Mouse (Mus musculus) heart, adult 2 months (tissue): ENCODE measurements around the gene Hist1h2ad. TPM values are rescaled to one million over a fixed set of nuclear protein-coding genes. Genes with fewer than 3 reads are reported as not detected.

Experiments
- DNase-seq, 2 experiments: peaks; one replicate each; pipeline ENCODE4 v3.0.0; 2021
- H3K27ac ChIP-seq: fragments of 200-600 bp; 2 replicates; pipeline ENCODE4 v1.8.1; 2022
- H3K27me3 ChIP-seq: fragments of 200-500 bp; 2 replicates; pipeline ENCODE4 v1.6.1; 2012; ENCODE audit warnings: mild to moderate bottlenecking, low read length, inconsistent platforms, mixed read lengths; ENCODE audit not compliant: control insufficient read depth, insufficient read depth
- H3K36me3 ChIP-seq: fragments of 200-500 bp; 2 replicates; pipeline ENCODE4 v1.6.1; 2012; ENCODE audit warnings: low read length, inconsistent platforms; ENCODE audit not compliant: control insufficient read depth, insufficient read depth
- H3K4me1 ChIP-seq: fragments of 200-500 bp; 2 replicates; pipeline ENCODE4 v1.6.1; 2011; ENCODE audit warnings: low read length; ENCODE audit not compliant: control insufficient read depth, insufficient read depth
- H3K4me3 ChIP-seq: fragments of 200-600 bp; 2 replicates; pipeline ENCODE4 v1.8.1; 2022
- H3K79me2 ChIP-seq: fragments of 200-500 bp; replicated peaks from 2 replicates; pipeline ENCODE4 v1.6.1; 2012; ENCODE audit warnings: mild to moderate bottlenecking, inconsistent platforms, low read length, moderate library complexity, mixed read lengths; ENCODE audit not compliant: control insufficient read depth, insufficient read depth
- H3K9ac ChIP-seq: fragments of 200-500 bp; 2 replicates; pipeline ENCODE4 v1.6.1; 2012; ENCODE audit warnings: low read depth, mild to moderate bottlenecking, control low read depth, inconsistent platforms, low read length, mixed read lengths
- CTCF ChIP-seq: fragments of 200-600 bp; IDR thresholded peaks from 2 replicates; pipeline ENCODE4 v1.8.1; 2022; ENCODE audit warnings: antibody characterized with exemption, mild to moderate bottlenecking, moderate library complexity
- EP300 ChIP-seq: fragments of 200-500 bp; IDR thresholded peaks from 2 replicates; pipeline ENCODE4 v1.6.1; 2011; ENCODE audit warnings: low read depth, low read length, control low read depth; ENCODE audit not compliant: insufficient read depth
- POLR2A ChIP-seq: fragments of 200-500 bp; IDR thresholded peaks from 2 replicates; pipeline ENCODE4 v1.6.1; 2011; ENCODE audit warnings: mild to moderate bottlenecking, low read depth, low read length, control low read depth; ENCODE audit not compliant: insufficient read depth
- WGBS: fragments of 180-500 bp; shearing (Covaris S2); methylation state at CpG from one replicate; pipeline ENCODE4 v1.1.7; 2018; 5-methylcytosine and 5-hydroxymethylcytosine counted together
- intact Hi-C: fragments of 180-260 bp; cut with DNase I; formaldehyde crosslinking; loops from one replicate; pipeline ENCODE4 v1.15.1; 2025
- polyA plus RNA-seq: library from polyadenylated mRNA; depleted of rRNA; stranded (reverse); fragments of >200 nt; gene quantifications from 2 replicates; pipeline ENCODE4 v1.2.3, GENCODE M21; 2012
- total RNA-seq, 2 experiments: library from RNA; stranded (reverse); gene quantifications; 2 replicates each; pipeline ENCODE4 v1.2.3; 2021

The Hist1h2ad gene
- total and polyA plus RNA-seq, 3 experiments = 0.61 to 2.8 (median 1.4) TPM

DNA sequence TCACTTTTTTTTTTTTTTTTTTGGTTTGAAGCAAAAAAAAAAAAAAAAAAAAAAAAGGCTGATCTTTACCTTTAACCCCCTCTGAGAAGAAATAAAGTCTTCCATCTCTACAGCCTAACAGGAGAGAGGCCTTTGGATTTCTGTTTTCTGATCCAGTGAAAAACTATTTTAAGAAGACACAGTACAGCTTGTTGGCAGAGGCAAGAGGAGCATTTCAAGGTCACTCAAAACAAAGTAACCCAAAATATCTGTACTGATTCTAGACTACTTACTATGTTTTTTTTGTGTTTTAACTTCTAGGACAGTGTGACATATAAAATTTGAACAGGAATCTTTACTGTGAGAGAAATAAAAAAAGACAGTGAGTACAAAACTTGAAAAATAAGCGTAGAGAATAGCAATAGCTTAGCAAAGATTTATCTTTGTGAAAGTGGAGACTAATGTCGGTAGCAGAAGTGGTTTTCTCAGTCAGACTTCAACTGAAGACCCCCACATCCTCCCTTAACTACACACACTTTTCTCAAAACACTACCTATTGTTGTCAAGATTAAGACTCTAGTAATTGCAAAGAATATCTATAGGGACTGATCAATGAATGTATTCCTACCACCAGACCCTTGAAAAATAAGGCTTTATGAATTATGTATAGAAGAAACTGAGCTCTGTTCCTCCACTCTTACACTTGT, 44.6 kb upstream of the Hist1h2ad start:
- peak overlapping the region; percentile 97 for H3K27ac ChIP-seq
- intact Hi-C loops = loop anchor here (1.0 to 5.0 kb wide), 6 partner anchors 10 to 1502 kb away; partner anchors contain the start of genes Hist1h1e, Hist1h2be and Hist1h3f
- no peak for DNase-seq
- peak overlapping the region; percentile 86 for H3K4me3 ChIP-seq
- no peak overlapping the region for H3K9ac ChIP-seq
- WGBS = 24% methylated on average over 2 of the region's 2 CpGs
- H3K79me2 ChIP-seq = no peaks in the 10 kb centered on the region
- peaks cover 13% of the 10 kb centered on the region for H3K36me3 ChIP-seq
- H3K27me3 ChIP-seq = no peaks in the 10 kb centered on the region
- peaks cover 4% of the 10 kb centered on the region for H3K4me1 ChIP-seq
- TF ChIP-seq POLR2A (no peak), CTCF (no peak), EP300 (no peak)

DNA sequence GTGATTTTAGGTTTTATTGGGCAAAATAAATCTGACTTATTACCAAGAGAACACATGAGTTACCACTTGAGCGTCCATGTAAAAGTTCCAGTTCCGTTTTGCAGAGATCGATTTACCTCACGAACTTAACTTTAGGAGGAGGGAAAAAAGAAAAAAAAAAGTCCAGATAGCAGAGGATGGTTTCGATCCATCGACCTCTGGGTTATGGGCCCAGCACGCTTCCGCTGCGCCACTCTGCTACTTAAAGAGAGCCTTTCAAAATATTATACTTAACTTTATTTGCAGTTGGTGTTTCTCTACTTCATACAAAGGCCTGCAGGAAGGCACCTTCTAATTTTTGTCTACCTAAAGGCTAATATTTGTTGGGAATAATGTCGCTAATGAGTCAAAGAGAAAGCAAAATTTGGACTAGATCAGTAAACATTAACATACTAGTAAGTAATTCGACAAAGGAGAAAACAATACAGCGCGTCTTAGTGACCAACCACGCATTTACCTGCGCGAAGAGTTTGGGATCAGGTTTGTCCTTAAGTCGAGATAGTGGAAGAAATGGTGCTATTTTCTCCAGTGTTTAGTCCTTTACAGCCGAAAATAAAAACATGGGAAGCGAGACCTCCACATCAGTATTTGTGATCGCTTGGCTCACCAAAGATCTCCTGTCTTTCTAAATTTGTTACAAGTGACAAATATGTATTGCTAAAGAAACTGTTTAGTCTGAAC, 43.8 kb upstream of the Hist1h2ad start:
- peak overlapping the region; percentile 86 for H3K4me3 ChIP-seq
- DNase-seq = peak; percentile 69 to 74
- peaks cover 14% of the 10 kb centered on the region for H3K36me3 ChIP-seq
- peak overlapping the region; percentile 75 for H3K9ac ChIP-seq
- H3K79me2 ChIP-seq = no peaks in the 10 kb centered on the region
- peak overlapping the region; percentile 97 for H3K27ac ChIP-seq
- peaks cover 4% of the 10 kb centered on the region for H3K4me1 ChIP-seq
- WGBS = under 1% methylated on average over 20 of the region's 20 CpGs
- TF ChIP-seq POLR2A (no peak), EP300 (0 out of 2 replicates have a peak, but pooled peaks have one; percentile 57)
- intact Hi-C loops = loop anchor here (1.0 to 5.0 kb wide), 5 partner anchors 11 to 212 kb away; partner anchors contain the start of genes Hist1h1e, Hist1h2be and Hist1h3f
- no peaks in the 10 kb centered on the region for H3K27me3 ChIP-seq

DNA sequence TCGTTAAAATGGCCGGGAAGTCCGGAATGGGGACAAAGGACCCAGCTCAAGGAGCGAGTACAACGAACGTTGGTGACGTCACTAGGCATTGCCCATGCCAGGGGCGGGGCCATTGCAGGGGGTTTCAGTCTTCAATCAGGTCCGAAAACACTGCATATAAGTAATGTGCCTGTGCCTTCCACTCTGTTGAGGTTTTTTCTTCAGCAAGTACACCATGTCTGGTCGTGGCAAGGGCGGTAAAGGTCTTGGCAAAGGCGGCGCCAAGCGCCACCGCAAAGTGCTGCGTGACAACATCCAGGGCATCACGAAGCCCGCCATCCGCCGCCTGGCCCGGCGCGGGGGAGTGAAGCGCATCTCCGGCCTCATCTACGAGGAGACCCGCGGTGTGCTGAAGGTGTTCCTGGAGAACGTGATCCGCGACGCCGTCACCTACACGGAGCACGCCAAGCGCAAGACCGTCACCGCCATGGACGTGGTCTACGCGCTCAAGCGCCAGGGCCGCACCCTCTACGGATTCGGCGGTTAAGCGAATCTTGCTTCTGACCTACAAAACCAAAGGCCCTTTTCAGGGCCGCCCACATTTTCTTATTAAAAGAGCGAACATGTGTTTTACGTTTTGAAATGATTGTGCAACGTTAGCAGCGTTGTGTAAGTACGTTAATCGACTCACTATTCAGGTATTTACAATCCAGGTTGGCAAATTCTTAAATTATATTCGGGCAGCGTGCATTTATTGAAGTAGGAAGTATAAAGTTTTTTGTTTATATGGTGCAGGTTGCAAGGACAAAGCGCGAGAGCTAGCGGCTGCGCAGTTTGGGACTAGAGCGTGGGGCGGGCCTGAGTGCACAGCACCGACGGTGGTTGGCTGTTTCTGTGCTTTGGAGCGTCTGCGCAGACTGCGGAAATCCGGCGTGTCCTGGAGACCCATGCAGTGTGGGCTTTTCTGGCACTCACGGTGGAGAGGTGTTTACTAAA, 43.0 kb upstream of the Hist1h2ad start, which contains the start of gene Hist1h4h:
Gene Hist1h4h, plus strand, starts transcription at position 150 of the 975 bp plus-strand sequence.
- TF ChIP-seq CTCF = no peak
- peak; percentile 99 for TF ChIP-seq POLR2A
- peak; percentile 91 for TF ChIP-seq EP300
- peak; percentile 92 to 95 for DNase-seq
- Histone ChIP-seq H3K79me2 (no peaks in the 10 kb centered on the region), H3K4me3 (peak within 1 kb of the TSS; percentile 86), H3K27ac (peak within 1 kb of the TSS; percentile 97), H3K4me1 (peaks cover 4% of the 10 kb centered on the region), H3K27me3 (no peaks in the 10 kb centered on the region), H3K9ac (peak within 1 kb of the TSS; percentile 76), H3K36me3 (peaks cover 14% of the 10 kb centered on the region)
- under 1% methylated on average over 62 of the region's 70 CpGs for WGBS
- intact Hi-C loops = loop anchor here (1.0 to 5.0 kb wide), 5 partner anchors 12 to 211 kb away; partner anchors contain the start of genes Hist1h1e, Hist1h2be and Hist1h3f

DNA sequence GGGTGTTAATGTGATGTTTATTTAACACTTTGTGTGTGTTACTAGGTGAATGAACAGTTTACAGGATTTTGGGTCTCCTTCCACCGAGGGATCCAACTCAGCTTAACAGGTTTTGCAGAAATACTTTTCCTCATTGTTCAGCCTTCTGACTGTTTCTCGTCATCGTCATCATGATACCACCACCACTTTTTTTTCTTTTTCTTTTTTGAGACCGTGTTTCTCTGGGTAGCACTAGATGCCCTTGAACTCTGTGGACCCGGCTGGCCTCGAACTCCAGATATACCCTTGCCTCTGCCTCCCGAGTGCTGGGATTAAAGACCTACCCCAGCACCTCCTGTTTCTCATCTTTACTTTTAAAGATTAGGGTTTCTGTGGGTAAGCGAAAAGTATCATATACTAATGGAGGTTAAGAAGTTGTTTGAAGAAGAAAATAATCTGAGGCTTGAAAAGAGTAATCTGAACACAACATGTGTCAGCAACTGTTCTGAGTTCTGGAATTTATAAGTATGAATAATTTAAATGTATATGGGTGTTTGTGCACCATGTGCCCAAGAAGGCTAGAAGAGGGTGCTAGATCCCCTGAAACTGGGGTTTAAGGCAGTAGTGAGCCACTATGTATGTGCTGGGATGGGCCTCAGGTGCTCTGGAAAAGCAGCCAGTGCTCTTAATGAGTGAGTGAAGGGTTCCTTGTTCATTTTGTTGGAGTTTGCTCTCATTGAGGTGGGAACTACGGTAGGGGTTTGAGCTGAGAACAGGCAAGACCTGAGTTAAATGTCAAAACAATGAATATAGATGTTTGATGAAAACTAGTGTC, 41.7 kb upstream of the Hist1h2ad start:
- no peak for DNase-seq
- no peak overlapping the region for H3K9ac ChIP-seq
- no peaks in the 10 kb centered on the region for H3K27me3 ChIP-seq
- no peaks in the 10 kb centered on the region for H3K79me2 ChIP-seq
- 22% methylated on average over 9 of the region's 9 CpGs for WGBS
- H3K27ac ChIP-seq = peak overlapping the region; percentile 97; the same call in 1 of the 2 replicates
- intact Hi-C loops = loop anchor here (5.0 kb wide), 2 partner anchors 90 to 210 kb away; partner anchors contain the start of genes Hist1h1e and Hist1h2be
- peaks cover 14% of the 10 kb centered on the region for H3K36me3 ChIP-seq
- TF ChIP-seq EP300 (no peak), POLR2A (no peak), CTCF (no peak)
- H3K4me3 ChIP-seq = peak overlapping the region; percentile 86
- peaks cover 4% of the 10 kb centered on the region for H3K4me1 ChIP-seq
